Comparison of ENCODE assay signal across 23 mouse cellular contexts in genomic region chr7:96678236-96678635, GRCm38 (mm10).
DNase-seq lines count a peak whose midpoint lies in the region; ATAC-seq and TF ChIP-seq lines count a peak whose summit lies in the region.
"Had no signal": no experiment of that assay in that cellular context is flagged by ENCODE, and none has a peak within 500 bp of the region (broad histone marks: within the 10 kb centered on the region; RNA-seq: fewer than 3 reads in every experiment).

No protein-coding gene starts in this region.

- no peak for DNase-seq in frontal cortex, postnatal 25 days (ENCODE audit: low spot score in 2 of 2)
- DNase-seq in left cerebral cortex, adult 2 months (ENCODE audit: extremely low spot score in 1 of 2, low spot score in 2 of 2): no peak
- no peak for DNase-seq in left cerebral cortex, adult 8-10 months (ENCODE audit: low spot score in 2 of 2)
- DNase-seq in right cerebral cortex, adult 18-20 months: peak; percentile 32
- no peak for DNase-seq in right cerebral cortex, postnatal 4 days
- DNase-seq: adrenal gland, adult 2 months; adrenal gland, postnatal 10 days; adrenal gland, postnatal 25 days; B cell, adult 2 months; cerebellum, adult 11-12 months; cerebellum, adult 2 months; cerebellum, adult 9-10 months; cerebellum, postnatal 10 days; cerebellum, postnatal 25 days had no signal

- H3K4me3 ChIP-seq in left cerebral cortex, adult 2 months: no peak overlapping the region
- no peak overlapping the region for H3K4me3 ChIP-seq in kidney, embryonic 14.5 days (ENCODE audit: low read length)
- H3K4me3 ChIP-seq: embryonic facial prominence, embryonic 10.5 days; embryonic facial prominence, embryonic 12.5 days; forebrain, embryonic 13.5 days; forebrain, embryonic 15.5 days had no signal

- no peaks in the 10 kb centered on the region for H3K36me3 ChIP-seq in kidney, embryonic 14.5 days (ENCODE audit: control insufficient read depth, insufficient read depth, low read length)
- H3K36me3 ChIP-seq: embryonic facial prominence, embryonic 12.5 days; forebrain, embryonic 15.5 days; G1E had no signal

- no peaks in the 10 kb centered on the region for H3K27me3 ChIP-seq in kidney, embryonic 14.5 days (ENCODE audit: control insufficient read depth, insufficient read depth, low read length)
- H3K27me3 ChIP-seq: CH12.LX; embryonic facial prominence, embryonic 12.5 days; forebrain, embryonic 15.5 days had no signal

- H3K9me3 ChIP-seq in kidney, embryonic 14.5 days (ENCODE audit: control insufficient read depth, low read length): no peaks in the 10 kb centered on the region
- H3K9me3 ChIP-seq: embryonic facial prominence, embryonic 10.5 days; embryonic facial prominence, embryonic 12.5 days; forebrain, embryonic 13.5 days; forebrain, embryonic 15.5 days had no signal

- no peak for TF ChIP-seq CTCF in left cerebral cortex, adult 2 months (IDR thresholded peaks at IDR 0.05)

- intact Hi-C loops in left cerebral cortex, adult 2 months (cut with DNase I): loop anchor here (10.0 kb wide), 1 partner anchor 227 kb away; no protein-coding TSS in a partner anchor

- no peak overlapping the region for H3K9ac ChIP-seq in kidney, embryonic 14.5 days (ENCODE audit: low read depth, low read length)
- H3K9ac ChIP-seq: embryonic facial prominence, embryonic 12.5 days; forebrain, embryonic 13.5 days; forebrain, embryonic 15.5 days had no signal

- 87% methylated on average over 4 of the region's 4 CpGs for WGBS in kidney, embryonic 14.5 days

- ATAC-seq in frontal cortex, adult (ENCODE audit: low TSS enrichment): peak; percentile 66
- ATAC-seq in kidney, embryonic 14.5 days (ENCODE audit: low FRiP score, low TSS enrichment): no peak
- ATAC-seq: CD4-positive, CD25-positive, alpha-beta regulatory T cell, adult 4 months; forebrain, embryonic 13.5 days; forebrain, embryonic 15.5 days had no signal

- no peak overlapping the region for H3K4me2 ChIP-seq in kidney, embryonic 14.5 days (replicated peaks; ENCODE audit: low read depth, low read length)
- H3K4me2 ChIP-seq: embryonic facial prominence, embryonic 12.5 days; forebrain, embryonic 13.5 days; forebrain, embryonic 15.5 days had no signal

- H3K4me1 ChIP-seq in kidney, embryonic 14.5 days (ENCODE audit: control insufficient read depth, insufficient read depth, low read length): peaks cover 13% of the 10 kb centered on the region; the same call in 1 of the 2 replicates

- H3K27ac ChIP-seq in left cerebral cortex, adult 2 months: peak overlapping the region; percentile 67
- no peak overlapping the region for H3K27ac ChIP-seq in kidney, embryonic 14.5 days (ENCODE audit: low read depth, low read length)
- H3K27ac ChIP-seq: embryonic facial prominence, embryonic 10.5 days; embryonic facial prominence, embryonic 12.5 days; forebrain, embryonic 13.5 days; forebrain, embryonic 15.5 days had no signal
